Mouse (Mus musculus) gastrocnemius, postnatal 25 days (tissue): ENCODE data around the gene Mapk8ip1. TPM values are rescaled to one million over a fixed set of nuclear protein-coding genes. Genes with fewer than 3 reads are reported as not detected.

ENCODE experiments used
- DNase-seq: peaks from one replicate; pipeline ENCODE4 v3.0.0; 2022
- total RNA-seq, 2 experiments: library from RNA; stranded (reverse); gene quantifications; 1 replicate in 1 of 2; 2 replicates in 1 of 2; pipeline ENCODE4 v1.2.3; 2021

Mapk8ip1 gene
- total RNA-seq, 2 experiments from 2014 or later, result 7.9 to 9.2 TPM

- DNase-seq, result no peak
These were observed 28.2 kb downstream of the Mapk8ip1 start for GRCm38 (mm10) chr2:92372767-92373436.

GRCm38 (mm10) chr2:92371971-92372690 is 28.9 kb downstream of the Mapk8ip1 start:
- DNase-seq, result no peak

DNA sequence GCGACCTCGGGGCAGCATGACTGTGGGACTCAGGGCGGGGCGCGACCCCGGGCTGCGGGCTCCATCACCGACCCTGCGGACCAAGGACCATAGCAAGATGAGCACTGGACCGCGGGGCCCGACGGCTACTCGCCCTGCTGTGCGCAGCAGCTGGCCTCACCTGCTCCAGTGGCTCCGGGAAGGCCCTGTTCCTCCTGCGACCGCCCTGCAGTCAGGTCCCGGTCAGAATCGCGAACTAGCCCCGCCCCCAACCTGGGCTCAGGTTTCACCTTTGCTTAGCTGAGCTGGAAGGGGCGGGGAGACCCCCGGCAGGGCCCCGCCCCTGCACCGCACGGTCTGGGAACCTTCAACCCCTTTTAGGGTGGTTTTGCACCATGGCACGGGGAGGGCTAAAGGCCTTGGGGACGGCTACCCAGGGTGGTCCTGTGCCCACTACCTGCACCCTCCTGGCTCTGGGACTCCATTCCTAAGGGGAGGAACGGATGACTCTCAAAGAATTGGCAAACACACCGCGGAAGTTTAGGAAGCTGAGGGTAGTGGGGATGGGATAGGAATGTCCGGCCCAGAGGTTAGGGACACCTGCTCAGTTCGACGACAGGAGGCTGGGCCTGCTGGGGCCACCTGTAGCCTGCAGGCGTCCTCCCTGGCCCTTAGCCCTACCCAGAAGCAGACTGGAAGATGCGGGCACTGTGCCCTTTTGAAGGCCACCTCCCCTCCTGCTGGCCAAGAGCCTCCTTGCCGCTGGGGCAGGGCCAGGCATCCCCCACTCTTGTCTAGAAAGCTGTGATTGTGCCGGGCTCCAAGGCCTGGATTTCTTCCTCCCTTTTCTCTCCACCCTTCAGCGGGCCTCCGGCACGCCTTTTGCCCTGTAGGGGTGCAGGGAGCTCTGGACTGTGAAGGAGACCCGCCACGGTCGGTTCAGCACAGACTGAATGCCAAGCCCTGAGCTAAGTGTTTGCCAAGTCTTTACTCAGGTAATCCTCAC is 29.9 kb downstream of the Mapk8ip1 start:
- no peak for DNase-seq

DNA sequence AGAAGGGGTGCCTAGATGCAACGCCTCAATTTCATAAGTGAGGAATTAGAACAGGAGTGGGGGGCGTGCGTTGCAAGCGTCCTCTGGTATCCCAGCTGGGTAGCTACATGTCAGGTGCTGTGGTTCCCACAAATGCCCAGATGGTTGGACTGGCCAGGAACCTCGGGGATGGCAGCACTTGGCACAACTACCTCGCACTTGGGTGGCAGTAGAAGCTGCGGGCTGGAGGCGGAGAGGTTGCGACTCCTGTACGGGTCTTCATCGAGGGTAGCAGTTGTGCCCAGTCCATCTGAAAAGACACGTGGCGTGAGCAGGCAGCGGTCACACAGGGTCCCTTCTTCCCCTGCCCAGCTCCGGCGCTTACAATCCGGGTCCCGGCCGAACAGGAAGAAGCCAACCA is 30.7 kb downstream of the Mapk8ip1 start:
- no peak for DNase-seq

GRCm38 (mm10) chr2:92367383-92368029 is 33.6 kb downstream of the Mapk8ip1 start:
- DNase-seq, result no peak

- DNase-seq, result no peak
These were observed 35.5 kb downstream of the Mapk8ip1 start for GRCm38 (mm10) chr2:92365568-92365967.

GRCm38 (mm10) chr2:92364086-92364485 is 37.0 kb downstream of the Mapk8ip1 start:
- no peak for DNase-seq

DNA sequence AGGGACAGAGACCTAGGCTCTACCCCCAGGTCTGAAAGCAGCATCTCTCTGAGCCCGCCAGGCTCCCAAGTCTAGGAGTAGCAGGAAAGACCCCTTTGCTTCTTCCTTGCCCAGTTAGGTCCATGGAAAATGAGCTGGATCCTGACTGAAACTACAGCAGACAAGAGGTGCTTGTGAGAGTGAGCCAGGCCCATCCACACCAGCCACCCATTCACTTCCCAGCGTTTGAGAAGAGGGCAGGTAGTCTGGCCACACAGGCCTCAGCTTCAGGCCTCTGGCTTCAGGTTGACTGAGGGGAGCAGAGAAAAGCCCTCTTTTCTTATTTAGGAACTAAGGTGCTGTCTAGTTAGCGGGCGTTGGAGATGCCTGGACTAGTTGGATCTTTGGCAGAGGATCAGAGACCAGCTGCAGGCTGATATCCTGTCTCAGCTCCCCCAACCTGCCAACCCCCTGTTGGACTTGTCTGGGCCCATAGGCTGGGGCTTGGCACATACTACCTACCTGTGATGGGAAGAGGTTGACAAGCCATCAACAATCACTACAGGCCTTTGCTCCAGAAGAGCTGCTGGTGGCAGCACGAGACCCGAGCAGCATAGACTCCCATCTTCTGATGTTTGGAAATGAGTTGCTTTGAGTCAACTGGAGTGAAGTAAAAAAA is 38.4 kb downstream of the Mapk8ip1 start:
- no peak for DNase-seq

GRCm38 (mm10) chr2:92361795-92362194 is 39.3 kb downstream of the Mapk8ip1 start:
- no peak for DNase-seq

- DNase-seq, result no peak
These were observed 40.2 kb downstream of the Mapk8ip1 start for GRCm38 (mm10) chr2:92360893-92361292.

DNA sequence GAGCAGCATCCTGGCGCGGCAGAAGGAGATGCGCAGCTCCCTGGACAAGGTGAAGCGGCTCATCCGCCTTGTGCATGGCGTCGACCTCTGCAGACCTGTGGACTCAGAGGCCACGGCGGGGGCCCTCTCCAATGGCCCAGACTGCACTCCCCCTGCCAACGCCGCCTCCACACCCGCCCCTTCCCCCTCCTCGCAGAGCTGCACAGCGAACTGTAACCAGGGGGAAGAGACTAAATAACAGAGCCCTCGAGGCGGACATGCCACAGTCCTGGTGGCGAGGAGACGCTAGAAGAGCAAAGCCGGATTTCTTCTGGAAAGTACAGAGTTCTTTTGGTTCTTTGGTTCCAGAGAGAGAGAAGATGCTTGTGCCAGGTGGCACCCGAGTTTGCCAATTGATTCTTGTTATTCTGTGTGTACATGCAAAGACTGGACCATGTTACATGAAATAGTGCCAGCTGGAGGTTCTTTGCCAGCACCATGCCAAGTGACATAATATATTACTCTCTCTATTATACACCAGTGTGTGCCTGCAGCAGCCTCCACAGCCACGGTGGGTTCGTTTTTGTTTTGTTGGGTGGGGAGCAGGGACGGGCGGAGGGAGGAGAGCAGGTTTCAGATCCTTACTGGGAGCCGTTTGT is 40.8 kb downstream of the Mapk8ip1 start:
- DNase-seq, result no peak

DNA sequence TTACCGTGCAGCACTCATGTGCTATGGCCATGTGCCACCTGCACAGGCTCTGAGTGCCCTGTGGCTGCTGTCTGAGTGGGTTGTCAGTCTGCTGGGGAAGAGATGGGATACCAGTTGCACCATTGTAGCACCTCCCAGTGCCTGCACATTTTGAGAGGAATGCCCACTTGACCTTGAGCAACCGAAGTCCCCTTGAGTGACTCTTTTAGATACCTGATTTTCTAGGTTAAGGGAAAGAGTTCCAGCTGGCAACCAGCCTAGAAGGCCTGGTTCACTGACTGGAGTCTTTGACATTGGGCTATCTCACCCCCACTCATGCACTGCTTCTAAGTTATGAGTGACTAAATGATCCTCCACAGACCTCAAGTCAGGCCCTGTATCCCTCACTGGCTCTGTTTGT is 41.8 kb downstream of the Mapk8ip1 start:
- no peak for DNase-seq

GRCm38 (mm10) chr2:92354224-92354623 is 46.8 kb downstream of the Mapk8ip1 start:
- DNase-seq, result no peak

DNA sequence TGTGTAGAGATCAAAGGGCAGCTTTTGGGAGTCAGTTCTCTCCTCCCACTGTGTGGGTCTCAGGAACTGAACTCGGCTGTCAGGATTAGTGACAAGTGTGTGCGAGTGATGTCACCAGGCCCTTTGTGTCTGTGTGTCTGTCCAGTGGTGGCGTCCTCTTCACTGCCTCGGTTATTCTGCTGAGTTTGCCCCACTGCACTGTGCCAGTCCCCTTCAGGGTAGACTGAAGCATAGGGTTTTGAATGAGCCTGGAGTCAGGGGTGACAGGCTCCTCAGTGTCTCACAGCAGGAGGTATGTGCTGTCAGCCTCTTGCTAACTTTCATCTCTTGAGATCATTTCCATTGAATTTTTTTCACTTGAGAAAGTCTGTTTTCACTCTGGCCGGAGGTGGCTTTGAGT is 47.7 kb downstream of the Mapk8ip1 start:
- DNase-seq, result no peak

- no peak for DNase-seq
These were observed 50.4 kb downstream of the Mapk8ip1 start for GRCm38 (mm10) chr2:92350686-92351085.

GRCm38 (mm10) chr2:92349589-92350425 is 51.3 kb downstream of the Mapk8ip1 start:
- no peak for DNase-seq

DNA sequence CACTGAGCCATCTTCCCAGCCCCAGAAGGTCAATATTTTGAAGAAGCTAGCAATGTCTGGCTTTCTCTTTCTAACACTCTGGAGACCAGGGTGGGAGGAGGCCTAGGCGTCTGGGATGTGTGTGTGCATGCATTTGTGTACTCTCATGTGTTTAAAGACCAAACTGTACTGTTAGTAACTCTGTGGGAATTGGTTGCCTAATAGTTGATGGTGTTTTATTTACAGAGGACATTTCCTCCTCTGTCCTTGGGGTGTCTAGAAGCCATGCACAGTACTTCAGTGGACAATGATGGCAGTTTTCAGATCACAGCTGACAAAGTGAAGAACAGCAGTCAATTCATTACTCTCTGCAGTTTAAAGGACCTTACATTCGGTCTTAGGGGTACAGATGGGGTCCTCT is 53.9 kb downstream of the Mapk8ip1 start:
- no peak for DNase-seq

DNA sequence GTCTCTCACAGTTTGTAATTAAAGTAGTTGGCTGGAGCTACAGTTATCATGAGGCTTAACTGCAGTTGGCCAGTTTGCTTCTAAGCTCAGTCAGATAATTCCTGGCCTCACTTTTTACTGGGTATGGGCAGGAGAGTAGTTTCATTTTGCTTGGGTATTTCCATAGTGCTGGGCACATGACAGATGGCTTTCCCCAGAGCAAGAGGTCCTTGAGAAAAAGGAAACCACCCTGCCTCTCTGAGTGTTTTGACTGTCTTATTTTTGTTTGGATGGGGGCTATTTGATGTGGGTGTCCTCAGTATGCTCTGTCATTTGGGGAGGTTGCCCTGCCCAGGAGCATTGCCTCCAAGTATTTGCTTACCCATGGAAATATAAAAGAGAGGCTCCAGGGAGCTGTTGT is 58.6 kb downstream of the Mapk8ip1 start:
- no peak for DNase-seq
